Mouse (Mus musculus): Measurements from ENCODE around the gene Col5a1.

GRCm38 (mm10) chr2:27947252-27947651 is 61.0 kb downstream of the Col5a1 start:
- TF ChIP-seq CTCF (IDR thresholded peaks at IDR 0.05; ENCODE audit: low read depth, low read length) (no peak), GATA1 (IDR thresholded peaks at IDR 0.05; ENCODE audit: borderline replicate concordance, low read length) (no peak), GATA2 (IDR thresholded peaks at IDR 0.05; ENCODE audit: borderline replicate concordance, low read depth, low read length) (no peak), POLR2AphosphoS5 (IDR thresholded peaks at IDR 0.05; ENCODE audit: insufficient replicate concordance, low read depth, low read length) (no peak)
